Mouse (Mus musculus) midbrain, embryonic 10.5 days (tissue): ENCODE measurements around the gene Disc1. TPM values are rescaled to one million over a fixed set of nuclear protein-coding genes. Genes with fewer than 3 reads are reported as not detected.

ENCODE experiments used
- DNase-seq: peaks from one replicate; pipeline ENCODE4 v3.0.0-alpha.2; 2017; ENCODE audit warnings: low spot score
- H3K27ac ChIP-seq: fragments of 300-500 bp; sonication (generic); replicated peaks from 2 replicates; pipeline ENCODE4 v1.5.1; 2016; ENCODE audit warnings: mild to moderate bottlenecking
- H3K27me3 ChIP-seq: fragments of 300-500 bp; sonication (generic); 2 replicates; pipeline ENCODE4 v1.6.1; 2016; ENCODE audit warnings: low read depth, mild to moderate bottlenecking; ENCODE audit not compliant: poor library complexity, severe bottlenecking
- H3K36me3 ChIP-seq: fragments of 300-500 bp; sonication (generic); 2 replicates; pipeline ENCODE4 v1.6.1; 2016; ENCODE audit warnings: mild to moderate bottlenecking, moderate library complexity
- H3K4me1 ChIP-seq: fragments of 300-500 bp; sonication (generic); 2 replicates; pipeline ENCODE4 v1.6.1; 2016
- H3K4me3 ChIP-seq: fragments of 300-500 bp; sonication (generic); 2 replicates; pipeline ENCODE4 v1.5.1; 2016; ENCODE audit warnings: mild to moderate bottlenecking, moderate library complexity
- H3K9me3 ChIP-seq: fragments of 300-500 bp; sonication (generic); replicated peaks from 2 replicates; pipeline ENCODE4 v1.6.1; 2016; ENCODE audit warnings: mild to moderate bottlenecking
- WGBS: fragments of 180-500 bp; shearing (Covaris S2); methylation state at CpG from one replicate; pipeline ENCODE4 v1.1.7; 2016; 5-methylcytosine and 5-hydroxymethylcytosine counted together
- polyA plus RNA-seq: library from polyadenylated mRNA; unstranded; fragments of >200 nt; fragmentation: Nextera tagmentation; extraction: Ambion mirVana; gene quantifications from 2 replicates; pipeline ENCODE4 v1.2.1, GENCODE M21; 2016

The Disc1 gene
- polyA plus RNA-seq, 1 experiment from 2014 or later = 2.0 TPM

DNA sequence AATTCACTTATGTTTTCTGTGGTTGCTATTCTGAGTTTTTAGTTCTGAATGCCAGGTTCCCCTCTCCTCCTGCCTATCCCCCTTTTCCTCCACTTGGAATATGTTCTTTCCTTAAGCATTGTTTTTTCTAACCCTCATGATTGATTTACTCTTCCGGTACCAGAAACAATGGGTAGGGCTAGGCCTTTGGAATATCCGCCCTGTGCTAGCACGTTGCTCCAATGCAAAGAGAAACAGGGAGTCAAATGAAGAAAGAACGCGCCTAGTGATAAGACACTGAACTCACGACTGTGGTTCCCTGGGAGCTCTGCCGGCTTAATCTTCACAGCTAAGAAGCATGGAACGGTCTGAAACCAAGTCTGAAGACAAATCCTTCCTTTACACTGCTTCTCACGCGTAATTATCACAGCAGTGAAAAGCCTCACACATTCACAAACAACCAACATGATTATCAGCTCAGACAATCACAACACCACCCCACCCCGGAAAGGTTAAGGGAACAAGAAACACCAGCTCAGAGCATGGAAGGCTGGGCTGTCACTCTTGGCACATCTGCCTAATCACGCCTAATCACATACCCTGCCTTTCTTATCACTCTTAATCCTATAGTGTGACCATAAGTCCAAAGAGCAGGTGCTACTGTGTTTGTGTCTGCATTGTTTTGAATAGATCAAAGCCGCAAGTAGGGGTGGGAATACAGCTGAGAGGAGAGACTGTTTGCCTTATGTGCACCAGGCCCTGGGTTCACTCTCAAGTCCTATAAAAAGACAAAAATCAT lies 218.3 kb downstream of the Disc1 start:
- 36% methylated on average over 13 of the region's 13 CpGs for WGBS

GRCm38 (mm10) chr8:125277071-125277682 lies 223.2 kb downstream of the Disc1 start:
- H3K27me3 ChIP-seq = peaks cover 74% of the 10 kb centered on the region
- H3K9me3 ChIP-seq = peaks cover 14% of the 10 kb centered on the region
- H3K27ac ChIP-seq = peak overlapping the region; percentile 76
- DNase-seq = peak; percentile 83
- H3K4me1 ChIP-seq = peaks cover 53% of the 10 kb centered on the region
- no peaks in the 10 kb centered on the region for H3K36me3 ChIP-seq
- peak overlapping the region; percentile 27 for H3K4me3 ChIP-seq
- 5% methylated on average over 11 of the region's 11 CpGs for WGBS

More for the DNA sequence above, 218.3 kb downstream of the Disc1 start:
- no peak for DNase-seq
- H3K4me1 ChIP-seq = peaks cover 41% of the 10 kb centered on the region
- peak overlapping the region; percentile 70 for H3K27ac ChIP-seq
- no peak overlapping the region for H3K4me3 ChIP-seq
- peaks cover 14% of the 10 kb centered on the region for H3K9me3 ChIP-seq
- H3K36me3 ChIP-seq = no peaks in the 10 kb centered on the region
- peaks cover 72% of the 10 kb centered on the region for H3K27me3 ChIP-seq

GRCm38 (mm10) chr8:125279156-125279555 lies 225.2 kb downstream of the Disc1 start:
- WGBS = 89% methylated on average over 2 of the region's 2 CpGs
- Histone ChIP-seq H3K27ac (no peak overlapping the region), H3K27me3 (peaks cover 74% of the 10 kb centered on the region), H3K4me1 (peaks cover 59% of the 10 kb centered on the region), H3K9me3 (peaks cover 14% of the 10 kb centered on the region), H3K36me3 (no peaks in the 10 kb centered on the region), H3K4me3 (no peak overlapping the region)
- no peak for DNase-seq

- Histone ChIP-seq H3K4me3 (no peak overlapping the region), H3K36me3 (no peaks in the 10 kb centered on the region), H3K9me3 (peaks cover 8% of the 10 kb centered on the region), H3K27ac (no peak overlapping the region), H3K4me1 (peaks cover 63% of the 10 kb centered on the region), H3K27me3 (peaks cover 73% of the 10 kb centered on the region)
- WGBS = 85% methylated on average over 4 of the region's 4 CpGs
- no peak for DNase-seq
Measured at GRCm38 (mm10) chr8:125279892-125280291, 225.9 kb downstream of the Disc1 start.

DNA sequence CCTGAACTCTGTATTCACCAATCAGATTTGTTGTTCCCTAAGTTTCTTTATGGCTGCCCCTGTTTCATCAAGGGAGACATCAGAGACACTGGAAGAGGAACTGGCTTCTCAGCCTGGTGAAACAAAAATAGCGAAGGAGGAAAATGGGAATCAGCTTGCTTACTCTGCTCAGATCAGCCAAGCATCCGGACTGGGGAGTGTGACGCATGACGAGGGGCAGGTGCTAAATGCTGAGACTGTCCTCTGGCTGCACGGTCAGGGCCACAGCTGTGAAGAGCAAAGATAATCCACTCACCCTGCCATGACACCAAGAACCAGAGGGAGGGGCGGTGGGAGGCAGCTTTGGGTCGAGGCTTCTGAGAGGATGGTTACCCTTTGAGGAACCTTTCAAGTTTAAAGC lies 228.5 kb downstream of the Disc1 start:
- H3K4me3 ChIP-seq = no peak overlapping the region
- H3K27me3 ChIP-seq = peaks cover 83% of the 10 kb centered on the region
- H3K9me3 ChIP-seq = no peaks in the 10 kb centered on the region
- H3K4me1 ChIP-seq = peaks cover 60% of the 10 kb centered on the region
- H3K27ac ChIP-seq = 0 out of 2 replicates have a peak overlapping the region, but pooled peaks have one; percentile 24
- no peak for DNase-seq
- 68% methylated on average over 7 of the region's 7 CpGs for WGBS
- H3K36me3 ChIP-seq = no peaks in the 10 kb centered on the region

DNA sequence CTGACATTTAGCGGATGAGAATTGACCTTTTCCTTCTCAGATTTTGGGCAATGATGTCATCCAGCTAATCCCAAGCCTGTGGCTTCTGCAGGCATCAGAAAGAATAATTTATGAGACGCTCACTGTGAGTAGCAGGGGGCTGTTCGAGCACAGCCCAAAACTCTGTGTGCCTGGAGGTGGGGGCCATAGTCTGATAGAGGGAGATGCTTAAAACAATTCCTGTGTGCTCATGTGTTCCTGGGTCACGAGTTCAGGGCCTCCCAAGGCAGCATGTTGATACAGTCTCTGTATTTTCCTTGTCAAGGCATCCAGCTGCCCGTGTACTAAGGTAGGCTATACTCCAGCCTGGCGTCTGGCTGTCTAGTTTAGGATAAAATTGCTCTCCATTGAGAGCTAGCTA lies 229.5 kb downstream of the Disc1 start:
- no peaks in the 10 kb centered on the region for H3K36me3 ChIP-seq
- H3K27me3 ChIP-seq = peaks cover 77% of the 10 kb centered on the region
- no peak for DNase-seq
- H3K27ac ChIP-seq = no peak overlapping the region
- H3K4me1 ChIP-seq = peaks cover 55% of the 10 kb centered on the region
- H3K4me3 ChIP-seq = no peak overlapping the region
- H3K9me3 ChIP-seq = no peaks in the 10 kb centered on the region
- 69% methylated on average over 6 of the region's 6 CpGs for WGBS

DNA sequence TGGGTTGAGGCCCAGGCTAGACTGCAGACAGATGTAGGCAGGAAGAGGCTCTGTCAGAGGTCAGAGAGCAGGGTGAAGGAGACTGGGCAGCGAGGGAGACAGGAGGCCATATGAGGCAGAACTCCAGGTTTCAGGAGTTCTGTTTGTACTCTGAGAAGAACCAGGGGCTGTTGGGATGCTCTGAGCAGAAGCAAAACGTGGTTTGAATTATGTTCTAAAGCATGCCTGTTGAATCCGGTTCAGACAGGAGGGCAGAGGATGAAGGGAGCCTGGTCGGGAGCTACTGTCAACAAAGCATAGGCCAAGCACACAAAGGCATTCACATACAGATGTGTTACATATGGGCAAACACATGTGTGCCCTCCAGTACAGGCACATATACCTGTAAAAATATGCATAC lies 230.9 kb downstream of the Disc1 start:
- Histone ChIP-seq H3K9me3 (no peaks in the 10 kb centered on the region), H3K36me3 (no peaks in the 10 kb centered on the region), H3K4me3 (no peak overlapping the region), H3K27ac (peak overlapping the region; percentile 46; the same call in 1 of the 2 replicates), H3K27me3 (peaks cover 71% of the 10 kb centered on the region), H3K4me1 (peaks cover 43% of the 10 kb centered on the region)
- no peak for DNase-seq
- WGBS = 69% methylated on average over 4 of the region's 4 CpGs

DNA sequence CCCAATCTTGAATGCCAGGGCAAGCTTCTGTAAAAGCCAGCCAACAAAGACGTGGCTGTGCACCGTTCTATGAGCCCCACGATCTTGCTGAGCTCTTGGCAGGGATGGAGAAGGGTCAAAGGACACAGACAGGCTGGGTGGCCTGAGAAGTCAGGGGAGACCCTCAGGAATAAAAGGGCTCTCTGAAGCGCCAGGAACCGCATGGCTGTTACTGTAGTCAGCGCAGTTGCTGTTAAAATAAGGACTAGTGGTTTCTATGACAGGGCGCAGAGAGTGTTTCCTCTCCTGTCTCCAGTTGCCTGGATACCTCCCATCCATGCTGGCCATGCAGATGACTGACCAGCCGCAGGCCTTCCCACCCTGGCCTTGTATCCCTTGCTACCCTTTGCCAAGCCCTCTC lies 231.4 kb downstream of the Disc1 start:
- peak overlapping the region; percentile 46; the same call in 1 of the 2 replicates for H3K27ac ChIP-seq
- peaks cover 66% of the 10 kb centered on the region for H3K27me3 ChIP-seq
- no peaks in the 10 kb centered on the region for H3K9me3 ChIP-seq
- no peaks in the 10 kb centered on the region for H3K36me3 ChIP-seq
- H3K4me1 ChIP-seq = peaks cover 39% of the 10 kb centered on the region
- H3K4me3 ChIP-seq = no peak overlapping the region
- no peak for DNase-seq
- 80% methylated on average over 8 of the region's 8 CpGs for WGBS

DNA sequence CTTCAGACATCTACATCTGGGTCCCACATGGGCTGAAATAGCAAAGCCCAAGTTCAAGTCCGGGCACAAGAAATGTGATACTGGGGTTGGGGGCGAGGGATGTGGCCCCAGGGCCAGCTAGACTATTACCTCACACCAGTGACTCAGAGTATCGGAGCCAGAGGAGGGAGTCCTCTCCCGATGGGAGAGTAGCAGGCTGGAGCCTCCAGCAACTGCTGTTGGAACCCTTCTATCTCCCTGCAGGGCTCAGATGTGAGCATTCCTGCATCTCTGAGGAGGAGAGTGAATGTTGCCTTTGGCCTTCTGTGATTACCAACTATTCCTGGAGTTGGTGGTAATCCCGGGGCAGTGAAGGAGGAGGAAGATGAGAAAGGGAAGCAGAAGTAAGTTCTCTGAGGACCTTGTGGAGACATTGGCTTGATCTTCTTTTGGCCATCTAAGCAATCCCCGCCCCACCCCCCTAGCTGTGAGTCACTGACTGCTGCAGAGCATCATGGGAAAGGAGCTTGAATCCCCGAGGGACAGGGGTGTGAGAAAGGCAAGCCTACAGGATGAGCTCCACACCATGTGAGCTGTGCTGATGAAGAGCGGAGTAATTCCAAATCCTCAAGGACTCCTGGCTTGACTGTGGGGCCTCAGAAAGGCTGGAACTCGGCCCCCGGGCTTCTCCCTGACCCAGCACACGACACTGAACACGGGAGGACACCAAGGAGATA lies 232.1 kb downstream of the Disc1 start:
- Histone ChIP-seq H3K36me3 (no peaks in the 10 kb centered on the region), H3K9me3 (no peaks in the 10 kb centered on the region), H3K4me3 (no peak overlapping the region), H3K4me1 (peaks cover 40% of the 10 kb centered on the region), H3K27ac (peak overlapping the region; percentile 34; the same call in 1 of the 2 replicates), H3K27me3 (peaks cover 59% of the 10 kb centered on the region)
- DNase-seq = no peak
- WGBS = 80% methylated on average over 12 of the region's 12 CpGs

- WGBS = 88% methylated on average over 4 of the region's 4 CpGs
- H3K4me1 ChIP-seq = peaks cover 46% of the 10 kb centered on the region
- H3K27ac ChIP-seq = no peak overlapping the region
- peaks cover 47% of the 10 kb centered on the region for H3K27me3 ChIP-seq
- H3K9me3 ChIP-seq = no peaks in the 10 kb centered on the region; the same call in 1 of the 2 replicates
- H3K4me3 ChIP-seq = no peak overlapping the region
- DNase-seq = no peak
- no peaks in the 10 kb centered on the region for H3K36me3 ChIP-seq
Measured at GRCm38 (mm10) chr8:125287311-125287710, 233.3 kb downstream of the Disc1 start.

- no peak for DNase-seq
- H3K4me3 ChIP-seq = no peak overlapping the region
- no peaks in the 10 kb centered on the region for H3K36me3 ChIP-seq
- peaks cover 43% of the 10 kb centered on the region for H3K4me1 ChIP-seq
- no peaks in the 10 kb centered on the region; the same call in 1 of the 2 replicates for H3K9me3 ChIP-seq
- 83% methylated on average over 7 of the region's 7 CpGs for WGBS
- H3K27me3 ChIP-seq = peaks cover 41% of the 10 kb centered on the region
- H3K27ac ChIP-seq = no peak overlapping the region
Measured at GRCm38 (mm10) chr8:125287841-125288341, 233.9 kb downstream of the Disc1 start.

GRCm38 (mm10) chr8:125291506-125291905 lies 237.5 kb downstream of the Disc1 start:
- Histone ChIP-seq H3K36me3 (no peaks in the 10 kb centered on the region), H3K4me1 (peaks cover 35% of the 10 kb centered on the region), H3K27ac (no peak overlapping the region), H3K9me3 (no peaks in the 10 kb centered on the region; the same call in 1 of the 2 replicates), H3K27me3 (peaks cover 16% of the 10 kb centered on the region), H3K4me3 (no peak overlapping the region)
- 80% methylated on average over 10 of the region's 10 CpGs for WGBS
- no peak for DNase-seq
